Comparison of ENCODE assay signal across 21 mouse cellular contexts in genomic region chr2:170384770-170385169, GRCm38 (mm10). TPM values are rescaled to one million over a fixed set of nuclear protein-coding genes. Genes with fewer than 3 reads are reported as not detected.
DNase-seq lines count a peak whose midpoint lies in the region; ATAC-seq and TF ChIP-seq lines count a peak whose summit lies in the region.
"Had no signal": no experiment of that assay in that cellular context is flagged by ENCODE, and none has a peak within 500 bp of the region (broad histone marks: within the 10 kb centered on the region; RNA-seq: fewer than 3 reads in every experiment).

No protein-coding gene starts in this region.

- no peak overlapping the region for H3K27ac ChIP-seq in heart, embryonic 10.5 days
- no peak overlapping the region for H3K27ac ChIP-seq in lung, postnatal 0 days (ENCODE audit: low read length)
- H3K27ac ChIP-seq: embryonic facial prominence, embryonic 13.5 days; heart, embryonic 15.5 days; hindbrain, embryonic 15.5 days; liver, embryonic 12.5 days; neural tube, embryonic 15.5 days had no signal

- H3K9me3 ChIP-seq in heart, embryonic 10.5 days = no peaks in the 10 kb centered on the region
- H3K9me3 ChIP-seq in lung, postnatal 0 days (ENCODE audit: low read length) = no peaks in the 10 kb centered on the region
- H3K9me3 ChIP-seq: embryonic facial prominence, embryonic 13.5 days; heart, embryonic 15.5 days; hindbrain, embryonic 15.5 days; neural tube, embryonic 15.5 days had no signal

- no peaks in the 10 kb centered on the region for H3K4me1 ChIP-seq in heart, embryonic 10.5 days
- no peaks in the 10 kb centered on the region for H3K4me1 ChIP-seq in lung, postnatal 0 days (ENCODE audit: insufficient read depth, low read depth, low read length)
- H3K4me1 ChIP-seq: embryonic facial prominence, embryonic 13.5 days; heart, embryonic 15.5 days; hindbrain, embryonic 15.5 days; liver, embryonic 12.5 days; neural tube, embryonic 15.5 days had no signal

- TF ChIP-seq EP300 in lung, postnatal 0 days (IDR thresholded peaks at IDR 0.05) = no peak

- no peak overlapping the region for H3K4me3 ChIP-seq in heart, embryonic 10.5 days
- H3K4me3 ChIP-seq in lung, postnatal 0 days (ENCODE audit: low read depth, low read length) = no peak overlapping the region
- H3K4me3 ChIP-seq: embryonic facial prominence, embryonic 13.5 days; heart, embryonic 15.5 days; hindbrain, embryonic 15.5 days; liver, embryonic 12.5 days; neural tube, embryonic 15.5 days had no signal

- no peak overlapping the region for H3K9ac ChIP-seq in lung, postnatal 0 days (replicated peaks; ENCODE audit: low read depth)
- H3K9ac ChIP-seq: embryonic facial prominence, embryonic 13.5 days; heart, embryonic 15.5 days; hindbrain, embryonic 15.5 days; liver, embryonic 12.5 days; neural tube, embryonic 15.5 days had no signal

- no peak overlapping the region for H3K4me2 ChIP-seq in lung, postnatal 0 days (replicated peaks; ENCODE audit: low read depth, low read length)
- H3K4me2 ChIP-seq: embryonic facial prominence, embryonic 13.5 days; heart, embryonic 15.5 days; hindbrain, embryonic 15.5 days; liver, embryonic 12.5 days; midbrain, embryonic 11.5 days; neural tube, embryonic 15.5 days had no signal

- no peaks in the 10 kb centered on the region for H3K27me3 ChIP-seq in heart, embryonic 10.5 days (ENCODE audit: insufficient read depth, poor library complexity, severe bottlenecking)
- no peaks in the 10 kb centered on the region for H3K27me3 ChIP-seq in lung, postnatal 0 days (replicated peaks; ENCODE audit: insufficient read depth, low read length)
- H3K27me3 ChIP-seq: embryonic facial prominence, embryonic 13.5 days; heart, embryonic 15.5 days; hindbrain, embryonic 15.5 days; liver, embryonic 12.5 days; neural tube, embryonic 15.5 days had no signal

- TF ChIP-seq CTCF in lung, postnatal 0 days (IDR thresholded peaks at IDR 0.05) = no peak

- DNase-seq in heart, adult 11 months = peak; percentile 87
- DNase-seq in heart, embryonic 10.5 days (ENCODE audit: low spot score) = no peak
- DNase-seq in lung, postnatal 0 days (ENCODE audit: low spot score) = peak; percentile 50
- DNase-seq in lung, postnatal 4 days = no peak
- peak; percentile 59 for DNase-seq in NIH3T3 (ENCODE audit: low read depth)
- peak; percentile 42 for DNase-seq in lung, postnatal 36 days
- no peak for DNase-seq in cerebellum, postnatal 4 days (ENCODE audit: low spot score in 2 of 2)
- DNase-seq in spleen, postnatal 36 days (ENCODE audit: low spot score in 2 of 2) = no peak
- DNase-seq: adrenal gland, postnatal 36 days; cerebellum, adult 18-20 months; cerebellum, postnatal 14 days; kidney, adult 8-10 months; kidney, postnatal 10 days; right cerebral cortex, adult 18-20 months had no signal

- no peaks in the 10 kb centered on the region for H3K36me3 ChIP-seq in heart, embryonic 10.5 days
- no peaks in the 10 kb centered on the region for H3K36me3 ChIP-seq in lung, postnatal 0 days (ENCODE audit: insufficient read depth, low read length)
- H3K36me3 ChIP-seq: embryonic facial prominence, embryonic 13.5 days; heart, embryonic 15.5 days; hindbrain, embryonic 15.5 days; liver, embryonic 12.5 days; neural tube, embryonic 15.5 days had no signal

- ATAC-seq in lung, postnatal 0 days = peak; percentile 33; the same call in 1 of the 2 replicates
- ATAC-seq: forebrain, embryonic 14.5 days; liver, embryonic 12.5 days had no signal

- WGBS in heart, embryonic 10.5 days = 96% methylated on average over 1 of the region's 1 CpGs
- 62% methylated on average over 1 of the region's 1 CpGs for WGBS in lung, postnatal 0 days

RNA-seq across cellular contexts. Expression of gene Bcas1, which starts 42.9 kb away (rescaled TPM):
- 1.5 and 3.0 TPM in 2 replicates for polyA plus RNA-seq in heart, embryonic 10.5 days (2016; fragmentation: Nextera tagmentation; extraction: Ambion mirVana)
- 3.0 and 3.1 TPM in 2 replicates for polyA plus RNA-seq in lung, postnatal 0 days (2015; fragmentation: Nextera tagmentation; extraction: Ambion mirVana)

Comparison
In these comparisons a context has a peak if more than half of its experiments do, and no peak if none do; other contexts are left out.
1. DNase-seq: peak in heart, adult 11 months (single experiment), lung, postnatal 0 days (single experiment), NIH3T3 (single experiment) and lung, postnatal 36 days (single experiment); none in heart, embryonic 10.5 days (single experiment), lung, postnatal 4 days (0 of 2), cerebellum, postnatal 4 days (0 of 2) and spleen, postnatal 36 days (0 of 2).